Mouse (Mus musculus) layer of hippocampus, postnatal 25 days (tissue): ENCODE measurements at regions not wholly inside any gene's neighbourhood (a gene's known extent, or its start where the extent isn't known, plus 50 kb on each side); places are given as distances from the start of the nearest gene placed in this dataset.

Source experiments
- DNase-seq, 2 experiments: peaks; one replicate each; pipeline ENCODE4 v3.0.0; 2022; ENCODE audit warnings: mixed read lengths in 2 of 2, low spot score in 1 of 2; ENCODE audit errors: extremely low spot score in 1 of 2

GRCm38 (mm10) chr12:112235841-112236240, 89.8 kb downstream of the Kif26a start:
- no peak for DNase-seq

GRCm38 (mm10) chr12:112237061-112237490, 91.1 kb downstream of the Kif26a start:
- DNase-seq = no peak

- DNase-seq = no peak
Measured at GRCm38 (mm10) chr12:112238834-112239233, 92.8 kb downstream of the Kif26a start.

- no peak for DNase-seq
Measured at GRCm38 (mm10) chr12:112241740-112242171, 95.7 kb downstream of the Kif26a start.

- DNase-seq = no peak
Measured at GRCm38 (mm10) chr12:112243231-112243630, 97.2 kb downstream of the Kif26a start.

- no peak for DNase-seq
Measured at GRCm38 (mm10) chr12:112250894-112251293, 104.9 kb downstream of the Kif26a start.

GRCm38 (mm10) chr12:112253461-112253860, 107.5 kb downstream of the Kif26a start:
- DNase-seq = no peak

- no peak for DNase-seq
Measured at GRCm38 (mm10) chr12:112255223-112255622, 109.2 kb downstream of the Kif26a start.

GRCm38 (mm10) chr12:112257691-112258090, 111.7 kb downstream of the Kif26a start:
- no peak for DNase-seq

- peak; percentile 58 to 66 for DNase-seq
Measured at GRCm38 (mm10) chr12:112263283-112264056, 117.5 kb downstream of the Kif26a start.

GRCm38 (mm10) chr12:112264201-112264600, 118.2 kb downstream of the Kif26a start:
- DNase-seq = no peak

GRCm38 (mm10) chr12:112265289-112265969, 119.4 kb downstream of the Kif26a start:
- DNase-seq = no peak

GRCm38 (mm10) chr12:112274026-112274425, 128.0 kb downstream of the Kif26a start:
- no peak for DNase-seq

- no peak for DNase-seq
Measured at GRCm38 (mm10) chr12:112274756-112275155, 128.7 kb downstream of the Kif26a start.

- no peak for DNase-seq
Measured at GRCm38 (mm10) chr12:112276651-112277050, 130.6 kb downstream of the Kif26a start.

- no peak for DNase-seq
Measured at GRCm38 (mm10) chr12:112277511-112277910, 131.5 kb downstream of the Kif26a start.

GRCm38 (mm10) chr12:112285096-112285495, 139.1 kb downstream of the Kif26a start:
- no peak for DNase-seq

GRCm38 (mm10) chr12:112288786-112289185, 142.8 kb downstream of the Kif26a start:
- DNase-seq = no peak

GRCm38 (mm10) chr12:112290299-112290698, 144.3 kb downstream of the Kif26a start:
- DNase-seq = peak; percentile 20 to 34

- no peak for DNase-seq
Measured at GRCm38 (mm10) chr12:112291748-112292561, 145.9 kb downstream of the Kif26a start.

- no peak for DNase-seq
Measured at GRCm38 (mm10) chr12:112293105-112293504, 147.1 kb downstream of the Kif26a start.
